Mouse (Mus musculus) embryonic facial prominence, embryonic 11.5 days (tissue): Measurements from ENCODE around the gene Ypel1. TPM values are rescaled to one million over a fixed set of nuclear protein-coding genes. Genes with fewer than 3 reads are reported as not detected.

Experiments used
- ATAC-seq: fragments of 200-750 bp; cut with Nextera tagmentation; replicated peaks from 2 replicates; pipeline ENCODE4 v1.8.0; 2017; ENCODE audit warnings: low read depth; ENCODE audit not compliant: insufficient number of reproducible peaks, low FRiP score, low TSS enrichment
- DNase-seq: peaks from one replicate; pipeline ENCODE4 v3.0.0-alpha.2; 2015; ENCODE audit warnings: low spot score
- H3K27ac ChIP-seq: fragments of 300-500 bp; sonication (generic); replicated peaks from 2 replicates; pipeline ENCODE4 v1.5.1; 2014; ENCODE audit warnings: mild to moderate bottlenecking, low read depth, low read length, control low read depth
- H3K27me3 ChIP-seq: fragments of 300-500 bp; sonication (generic); 2 replicates; pipeline ENCODE4 v1.6.1; 2014; ENCODE audit warnings: mild to moderate bottlenecking, low read length, moderate library complexity, mixed read lengths; ENCODE audit not compliant: control insufficient read depth, insufficient read depth
- H3K36me3 ChIP-seq: fragments of 300-500 bp; sonication (generic); replicated peaks from 2 replicates; pipeline ENCODE4 v1.6.1; 2014; ENCODE audit warnings: low read depth, mild to moderate bottlenecking, low read length, moderate library complexity, mixed read lengths; ENCODE audit not compliant: control insufficient read depth, insufficient read depth
- H3K4me1 ChIP-seq: fragments of 300-500 bp; sonication (generic); 2 replicates; pipeline ENCODE4 v1.6.1; 2014; ENCODE audit warnings: low read length, mixed read lengths; ENCODE audit not compliant: control insufficient read depth, insufficient read depth
- H3K4me2 ChIP-seq: fragments of 300-500 bp; sonication (generic); 2 replicates; pipeline ENCODE4 v1.6.1; 2014; ENCODE audit warnings: low read depth, mild to moderate bottlenecking, control low read depth, low read length, moderate library complexity
- H3K4me3 ChIP-seq: fragments of 300-500 bp; sonication (generic); 2 replicates; pipeline ENCODE4 v1.5.1; 2014; ENCODE audit warnings: low read depth, low read length, control low read depth
- H3K9ac ChIP-seq: fragments of 300-500 bp; sonication (generic); replicated peaks from 2 replicates; pipeline ENCODE4 v1.6.1; 2014; ENCODE audit warnings: mild to moderate bottlenecking, control low read depth, low read length
- H3K9me3 ChIP-seq: fragments of 300-500 bp; sonication (generic); replicated peaks from 2 replicates; pipeline ENCODE4 v1.6.1; 2016; ENCODE audit warnings: mild to moderate bottlenecking, low read length, inconsistent platforms, mixed read lengths; ENCODE audit not compliant: control insufficient read depth
- WGBS: fragments of 180-500 bp; shearing (Covaris S2); extraction: QIAGEN DNeasy Blood & Tissue Kit; methylation state at CpG from one replicate; pipeline ENCODE4 v1.1.7; 2014; 5-methylcytosine and 5-hydroxymethylcytosine counted together
- polyA plus RNA-seq: library from polyadenylated mRNA; unstranded; fragments of >200 nt; fragmentation: Nextera tagmentation; extraction: Ambion mirVana; gene quantifications from 2 replicates; pipeline ENCODE4 v1.2.1, GENCODE M21; 2014

The Ypel1 gene
- 97.1 and 108 TPM in 2 replicates for polyA plus RNA-seq

- peak within 1 kb of the TSS; percentile 87 for H3K9ac ChIP-seq
- no peaks in the 10 kb centered on the region for H3K9me3 ChIP-seq
- H3K36me3 ChIP-seq = 0 out of 2 replicates have a peak, but pooled peaks cover 2% of the 10 kb centered on the region
- H3K4me2 ChIP-seq = peak within 1 kb of the TSS; percentile 67
- no peaks in the 10 kb centered on the region for H3K4me1 ChIP-seq
- H3K27ac ChIP-seq = peak within 1 kb of the TSS; percentile 77
- H3K27me3 ChIP-seq = no peaks in the 10 kb centered on the region
- peak within 1 kb of the TSS; percentile 90 for H3K4me3 ChIP-seq
- under 1% methylated on average over 75 of the region's 76 CpGs for WGBS
- DNase-seq (peak; percentile 91), ATAC-seq (peak; percentile 95)
Observed at GRCm38 (mm10) chr16:17069511-17070443, at the start of gene Ypel1. Ypel1 (plus strand) TSS chr16:17069696.

GRCm38 (mm10) chr16:17024469-17025148, 44.9 kb upstream of the Ypel1 start:
- Histone ChIP-seq H3K9ac (no peak overlapping the region), H3K27ac (no peak overlapping the region), H3K4me2 (no peak overlapping the region), H3K4me1 (no peaks in the 10 kb centered on the region), H3K9me3 (no peaks in the 10 kb centered on the region), H3K36me3 (no peaks in the 10 kb centered on the region; the same call in 1 of the 2 replicates), H3K4me3 (no peak overlapping the region), H3K27me3 (no peaks in the 10 kb centered on the region)
- DNase-seq = no peak
- no peak for ATAC-seq
- WGBS = 94% methylated on average over 3 of the region's 3 CpGs

GRCm38 (mm10) chr16:17029971-17030695, 39.4 kb upstream of the Ypel1 start:
- Histone ChIP-seq H3K4me2 (no peak overlapping the region), H3K36me3 (no peaks in the 10 kb centered on the region), H3K9ac (no peak overlapping the region), H3K4me3 (no peak overlapping the region), H3K27ac (no peak overlapping the region), H3K27me3 (no peaks in the 10 kb centered on the region), H3K9me3 (no peaks in the 10 kb centered on the region), H3K4me1 (no peaks in the 10 kb centered on the region)
- 82% methylated on average over 4 of the region's 4 CpGs for whole genome bisulfite sequencing
- peak; percentile 40 for DNase-seq
- ATAC-seq = no peak

GRCm38 (mm10) chr16:17033754-17034153, 35.7 kb upstream of the Ypel1 start:
- WGBS = 95% methylated on average over 2 of the region's 2 CpGs
- H3K9ac ChIP-seq = no peak overlapping the region
- H3K4me1 ChIP-seq = no peaks in the 10 kb centered on the region
- no peak overlapping the region for H3K27ac ChIP-seq
- H3K36me3 ChIP-seq = peaks cover 10% of the 10 kb centered on the region
- H3K4me3 ChIP-seq = no peak overlapping the region
- DNase-seq = no peak
- no peak overlapping the region for H3K4me2 ChIP-seq
- H3K27me3 ChIP-seq = no peaks in the 10 kb centered on the region
- H3K9me3 ChIP-seq = no peaks in the 10 kb centered on the region
- ATAC-seq = no peak

GRCm38 (mm10) chr16:17040716-17041115, 28.8 kb upstream of the Ypel1 start:
- no peak overlapping the region for H3K4me3 ChIP-seq
- H3K9ac ChIP-seq = no peak overlapping the region
- H3K36me3 ChIP-seq = peaks cover 12% of the 10 kb centered on the region
- 90% methylated on average over 3 of the region's 3 CpGs for WGBS
- H3K9me3 ChIP-seq = no peaks in the 10 kb centered on the region
- ATAC-seq (no peak), DNase-seq (no peak)
- H3K27me3 ChIP-seq = no peaks in the 10 kb centered on the region
- H3K4me2 ChIP-seq = no peak overlapping the region
- no peak overlapping the region for H3K27ac ChIP-seq
- no peaks in the 10 kb centered on the region for H3K4me1 ChIP-seq

- Histone ChIP-seq H3K4me3 (no peak overlapping the region), H3K36me3 (peaks cover 7% of the 10 kb centered on the region), H3K9ac (no peak overlapping the region), H3K27me3 (no peaks in the 10 kb centered on the region), H3K4me2 (no peak overlapping the region), H3K9me3 (no peaks in the 10 kb centered on the region), H3K4me1 (no peaks in the 10 kb centered on the region), H3K27ac (no peak overlapping the region)
- DNase-seq (no peak), ATAC-seq (no peak)
- 100% methylated on average over 1 of the region's 1 CpGs for WGBS
Observed at GRCm38 (mm10) chr16:17041417-17041816, 28.1 kb upstream of the Ypel1 start.

- Histone ChIP-seq H3K4me3 (no peak overlapping the region), H3K9ac (no peak overlapping the region), H3K27ac (no peak overlapping the region), H3K36me3 (peaks cover 7% of the 10 kb centered on the region), H3K4me1 (no peaks in the 10 kb centered on the region), H3K9me3 (no peaks in the 10 kb centered on the region), H3K4me2 (no peak overlapping the region), H3K27me3 (no peaks in the 10 kb centered on the region)
- WGBS = 93% methylated on average over 3 of the region's 3 CpGs
- DNase-seq = no peak
- no peak for ATAC-seq
Observed at GRCm38 (mm10) chr16:17044320-17044719, 25.2 kb upstream of the Ypel1 start.
